Mouse (Mus musculus): Measurements from ENCODE around the gene Sox5. TPM values are rescaled to one million over a fixed set of nuclear protein-coding genes. Genes with fewer than 3 reads are reported as not detected.

Gene Sox5
- total RNA-seq, 1 experiment from 2014 or later, result 1.2 TPM

- no peak for ATAC-seq (replicated peaks; ENCODE audit: low read depth, poor library complexity, severe bottlenecking)
Observed at GRCm38 (mm10) chr6:144773736-144774135, 8.0 kb downstream of the Sox5 start.

GRCm38 (mm10) chr6:144772985-144773384 is 8.8 kb downstream of the Sox5 start:
- ATAC-seq (replicated peaks; ENCODE audit: low read depth, poor library complexity, severe bottlenecking), result peak; percentile 48; the same call in 1 of the 2 replicates

GRCm38 (mm10) chr6:144772175-144772918 is 9.4 kb downstream of the Sox5 start:
- peak; percentile 78 for ATAC-seq (replicated peaks; ENCODE audit: low read depth, poor library complexity, severe bottlenecking)

GRCm38 (mm10) chr6:144769060-144769459 is 12.7 kb downstream of the Sox5 start:
- ATAC-seq (replicated peaks; ENCODE audit: low read depth, poor library complexity, severe bottlenecking), result 0 out of 2 replicates have a peak, but pooled peaks have one; percentile 27

- ATAC-seq (replicated peaks; ENCODE audit: low read depth, poor library complexity, severe bottlenecking), result no peak
Observed at GRCm38 (mm10) chr6:144761902-144762301, 19.9 kb downstream of the Sox5 start.

GRCm38 (mm10) chr6:144759193-144759592 is 22.6 kb downstream of the Sox5 start:
- no peak for ATAC-seq (replicated peaks; ENCODE audit: low read depth, poor library complexity, severe bottlenecking)

GRCm38 (mm10) chr6:144757414-144757813 is 24.4 kb downstream of the Sox5 start:
- no peak for ATAC-seq (replicated peaks; ENCODE audit: low read depth, poor library complexity, severe bottlenecking)

- no peak for ATAC-seq (replicated peaks; ENCODE audit: low read depth, poor library complexity, severe bottlenecking)
Observed at GRCm38 (mm10) chr6:144756444-144756843, 25.3 kb downstream of the Sox5 start.

GRCm38 (mm10) chr6:144755304-144755703 is 26.5 kb downstream of the Sox5 start:
- ATAC-seq (replicated peaks; ENCODE audit: low read depth, poor library complexity, severe bottlenecking), result no peak

GRCm38 (mm10) chr6:144754366-144754765 is 27.4 kb downstream of the Sox5 start:
- no peak for ATAC-seq (replicated peaks; ENCODE audit: low read depth, poor library complexity, severe bottlenecking)

- ATAC-seq (replicated peaks; ENCODE audit: low read depth, poor library complexity, severe bottlenecking), result no peak
Observed at GRCm38 (mm10) chr6:144753963-144754296, 27.8 kb downstream of the Sox5 start.

- no peak for ATAC-seq (replicated peaks; ENCODE audit: low read depth, poor library complexity, severe bottlenecking)
Observed at GRCm38 (mm10) chr6:144753225-144753962, 28.4 kb downstream of the Sox5 start.

GRCm38 (mm10) chr6:144751581-144751980 is 30.2 kb downstream of the Sox5 start:
- no peak for ATAC-seq (replicated peaks; ENCODE audit: low read depth, poor library complexity, severe bottlenecking)

- no peak for ATAC-seq (replicated peaks; ENCODE audit: low read depth, poor library complexity, severe bottlenecking)
Observed at GRCm38 (mm10) chr6:144750197-144750596, 31.6 kb downstream of the Sox5 start.

- no peak for ATAC-seq (replicated peaks; ENCODE audit: low read depth, poor library complexity, severe bottlenecking)
Observed at GRCm38 (mm10) chr6:144746436-144746835, 35.3 kb downstream of the Sox5 start.

- ATAC-seq (replicated peaks; ENCODE audit: low read depth, poor library complexity, severe bottlenecking), result peak; percentile 66
Observed at GRCm38 (mm10) chr6:144742559-144742958, 39.2 kb downstream of the Sox5 start.

GRCm38 (mm10) chr6:144741080-144741655 is 40.6 kb downstream of the Sox5 start:
- ATAC-seq (replicated peaks; ENCODE audit: low read depth, poor library complexity, severe bottlenecking), result no peak

GRCm38 (mm10) chr6:144740343-144740742 is 41.4 kb downstream of the Sox5 start:
- ATAC-seq (replicated peaks; ENCODE audit: low read depth, poor library complexity, severe bottlenecking), result no peak

GRCm38 (mm10) chr6:144739753-144740152 is 42.0 kb downstream of the Sox5 start:
- 0 out of 2 replicates have a peak, but pooled peaks have one; percentile 16 for ATAC-seq (replicated peaks; ENCODE audit: low read depth, poor library complexity, severe bottlenecking)

GRCm38 (mm10) chr6:144737786-144738185 is 44.0 kb downstream of the Sox5 start:
- ATAC-seq (replicated peaks; ENCODE audit: low read depth, poor library complexity, severe bottlenecking), result no peak

All from common myeloid progenitor, adult 5-6 weeks (primary cell).